Mouse (Mus musculus) megakaryocyte-erythroid progenitor cell, adult 5-6 weeks (primary cell): ENCODE measurements around the gene Snrnp25. TPM values are rescaled to one million over a fixed set of nuclear protein-coding genes. Genes with fewer than 3 reads are reported as not detected.

Experiments used
- ATAC-seq: replicated peaks from 2 replicates; pipeline ENCODE4 v1.8.0; 2016; ENCODE audit warnings: mild to moderate bottlenecking, inconsistent platforms; ENCODE audit not compliant: severe bottlenecking, poor library complexity, low FRiP score, low TSS enrichment
- total RNA-seq, 2 experiments: library from RNA; stranded (forward) in 1 of 2; stranded (reverse) in 1 of 2; fragments of 200-1000, 215-1000 nt in 1 of 2; fragments of >200 nt in 1 of 2; fragmentation: Nextera tagmentation in 1 of 2; gene quantifications; 2 replicates each; pipeline ENCODE4 v1.2.3; 2014 to 2017

Snrnp25 gene
- total RNA-seq, 2 experiments from 2014 or later: 44.9 to 59.1 TPM

GRCm38 (mm10) chr11:32238093-32238860 lies 33.1 kb downstream of the Snrnp25 start:
- peak; percentile 82 for ATAC-seq

- no peak for ATAC-seq
Measured at GRCm38 (mm10) chr11:32241391-32241790, 36.2 kb downstream of the Snrnp25 start.

- no peak for ATAC-seq
Measured at GRCm38 (mm10) chr11:32242209-32242608, 37.0 kb downstream of the Snrnp25 start.

- ATAC-seq: no peak
Measured at GRCm38 (mm10) chr11:32243205-32243955, 38.2 kb downstream of the Snrnp25 start.

GRCm38 (mm10) chr11:32244064-32244463 lies 38.8 kb downstream of the Snrnp25 start:
- no peak for ATAC-seq

- no peak for ATAC-seq
Measured at GRCm38 (mm10) chr11:32244617-32245016, 39.4 kb downstream of the Snrnp25 start.

GRCm38 (mm10) chr11:32245614-32246013 lies 40.4 kb downstream of the Snrnp25 start:
- peak; percentile 92 for ATAC-seq

GRCm38 (mm10) chr11:32247068-32247467 lies 41.9 kb downstream of the Snrnp25 start:
- ATAC-seq: 0 out of 2 replicates have a peak, but pooled peaks have one; percentile 37

- no peak for ATAC-seq
Measured at GRCm38 (mm10) chr11:32248350-32248749, 43.1 kb downstream of the Snrnp25 start.

- ATAC-seq: peak; percentile 88
Measured at GRCm38 (mm10) chr11:32250880-32251763, 45.9 kb downstream of the Snrnp25 start.

- ATAC-seq: no peak
Measured at GRCm38 (mm10) chr11:32253121-32253520, 47.9 kb downstream of the Snrnp25 start.

GRCm38 (mm10) chr11:32256146-32256545 lies 50.9 kb downstream of the Snrnp25 start:
- ATAC-seq: peak; percentile 97

GRCm38 (mm10) chr11:32256566-32256965 lies 51.4 kb downstream of the Snrnp25 start:
- ATAC-seq: peak; percentile 11; the same call in 1 of the 2 replicates

Other genes starting within 250 kb of the Snrnp25 start
- gene 4930524B15Rik, start 239.8 kb upstream of the Snrnp25 start, total RNA-seq (2014; fragmentation: Nextera tagmentation): not detected in 2 replicates
- not detected in 2 replicates for gene 4930524B15Rik, start 239.8 kb upstream of the Snrnp25 start, total RNA-seq (2017)
- gene Nsg2, start 205.0 kb upstream of the Snrnp25 start, total RNA-seq (2014; fragmentation: Nextera tagmentation): 1.0 and 1.9 TPM in 2 replicates
- gene Nsg2, start 205.0 kb upstream of the Snrnp25 start, total RNA-seq (2017): 0.52 and 0.88 TPM in 2 replicates
- gene Il9r, start 5.1 kb upstream of the Snrnp25 start, total RNA-seq (2014; fragmentation: Nextera tagmentation): not detected in 2 replicates
- 0.19 TPM in 1 of 2 replicates, not detected in the other for gene Il9r, start 5.1 kb upstream of the Snrnp25 start, total RNA-seq (2017)
- gene Rhbdf1, start 16.9 kb downstream of the Snrnp25 start, total RNA-seq (2014; fragmentation: Nextera tagmentation): 0.87 TPM in 1 of 2 replicates, not detected in the other
- gene Rhbdf1, start 16.9 kb downstream of the Snrnp25 start, total RNA-seq (2017): 0.76 TPM in 1 of 2 replicates, not detected in the other
- gene Mpg, start 21.1 kb downstream of the Snrnp25 start, total RNA-seq (2014; fragmentation: Nextera tagmentation): 11.1 and 18.5 TPM in 2 replicates
- gene Mpg, start 21.1 kb downstream of the Snrnp25 start, total RNA-seq (2017): 8.9 and 10.8 TPM in 2 replicates
- gene Nprl3, start 62.3 kb downstream of the Snrnp25 start, total RNA-seq (2014; fragmentation: Nextera tagmentation): 45.7 and 65.0 TPM in 2 replicates
- gene Nprl3, start 62.3 kb downstream of the Snrnp25 start, total RNA-seq (2017): 12.9 and 35.6 TPM in 2 replicates
- not detected in 2 replicates for gene Hba-x, start 71.0 kb downstream of the Snrnp25 start, total RNA-seq (2014; fragmentation: Nextera tagmentation)
- gene Hba-x, start 71.0 kb downstream of the Snrnp25 start, total RNA-seq (2017): not detected in 2 replicates
- 247 and 283 TPM in 2 replicates for gene Hba-a1, start 78.1 kb downstream of the Snrnp25 start, total RNA-seq (2014; fragmentation: Nextera tagmentation)
- gene Hba-a1, start 78.1 kb downstream of the Snrnp25 start, total RNA-seq (2017): 19.7 and 99.3 TPM in 2 replicates
- gene Hbq1b, start 81.5 kb downstream of the Snrnp25 start, total RNA-seq (2014; fragmentation: Nextera tagmentation): not detected in 2 replicates
- gene Hbq1b, start 81.5 kb downstream of the Snrnp25 start, total RNA-seq (2017): not detected in 2 replicates
- 268 and 358 TPM in 2 replicates for gene Hba-a2, start 91.1 kb downstream of the Snrnp25 start, total RNA-seq (2014; fragmentation: Nextera tagmentation)
- gene Hba-a2, start 91.1 kb downstream of the Snrnp25 start, total RNA-seq (2017): 121 and 343 TPM in 2 replicates
- not detected in 2 replicates for gene Hbq1a, start 94.7 kb downstream of the Snrnp25 start, total RNA-seq (2014; fragmentation: Nextera tagmentation)
- gene Hbq1a, start 94.7 kb downstream of the Snrnp25 start, total RNA-seq (2017): not detected in 2 replicates
- 0.99 and 1.9 TPM in 2 replicates for gene Sh3pxd2b, start 142.4 kb downstream of the Snrnp25 start, total RNA-seq (2014; fragmentation: Nextera tagmentation)
- 0.52 and 0.57 TPM in 2 replicates for gene Sh3pxd2b, start 142.4 kb downstream of the Snrnp25 start, total RNA-seq (2017)
- 8.2 and 8.8 TPM in 2 replicates for gene Ubtd2, start 250.0 kb downstream of the Snrnp25 start, total RNA-seq (2014; fragmentation: Nextera tagmentation)
- 6.4 TPM in 1 of 2 replicates, not detected in the other for gene Ubtd2, start 250.0 kb downstream of the Snrnp25 start, total RNA-seq (2017)